Mouse (Mus musculus) ES-Bruce4 (cell line): ENCODE measurements at regions not wholly inside any gene's neighbourhood (a gene's known extent, or its start where the extent isn't known, plus 50 kb on each side); places are given as distances from the start of the nearest gene placed in this dataset.

Experiments
- CTCF ChIP-seq: IDR thresholded peaks from one replicate; pipeline ENCODE4 v1.8.1; 2011; ENCODE audit warnings: low read depth, low read length
- EP300 ChIP-seq: IDR thresholded peaks from 2 replicates; pipeline ENCODE4 v1.6.1; 2011; ENCODE audit warnings: low read depth, low read length; ENCODE audit not compliant: insufficient read depth
- POLR2A ChIP-seq: IDR thresholded peaks from one replicate; pipeline ENCODE4 v1.8.1; 2011; ENCODE audit warnings: low read length; ENCODE audit not compliant: insufficient read depth

DNA sequence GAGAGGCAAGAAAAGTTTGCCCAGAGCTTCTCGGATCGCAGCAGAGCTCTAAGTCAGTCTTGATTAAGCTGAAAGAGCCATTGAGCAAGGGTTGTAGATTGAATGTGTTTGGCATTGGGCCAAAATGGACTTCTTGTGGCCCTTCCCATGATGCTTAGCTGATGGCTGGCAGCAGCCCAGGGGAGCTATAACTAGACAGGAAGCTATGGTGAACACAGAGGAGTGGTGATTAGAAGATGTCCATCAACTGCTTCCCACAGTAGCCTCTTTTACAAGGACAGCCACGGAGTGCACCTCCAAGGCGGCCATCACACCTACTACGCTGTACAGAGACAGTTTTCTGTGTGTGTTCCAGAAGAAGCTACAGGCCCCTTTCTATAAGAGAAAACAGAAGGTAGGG lies 116.4 kb upstream of the Map1b start:
- TF ChIP-seq EP300 (no peak), POLR2A (no peak), CTCF (no peak)
